Mouse (Mus musculus): ENCODE measurements around the gene Ssh2.

- no peak for TF ChIP-seq CTCF (conservative IDR thresholded peaks at IDR 0.05; ENCODE audit: low read length)
- TF ChIP-seq POU5F1 (IDR thresholded peaks at IDR 0.05; ENCODE audit: borderline replicate concordance, low read length) = no peak
Measured at GRCm38 (mm10) chr11:77499354-77499753, 283.3 kb downstream of the Ssh2 start.
